Mouse (Mus musculus) lung, adult 2 months (tissue): Measurements from ENCODE around the gene Ptpn9. TPM values are rescaled to one million over a fixed set of nuclear protein-coding genes. Genes with fewer than 3 reads are reported as not detected.
"Not testable (repeated sequence)": the region's sequence is repeated elsewhere in the genome, so short reads cannot be mapped to it uniquely, and the experiment has no call there.

Experiments
- DNase-seq: peaks from one replicate; pipeline ENCODE4 v3.0.0; 2022
- H3K4me1 ChIP-seq: fragments of 200-500 bp; 2 replicates; pipeline ENCODE4 v1.6.1; 2011; ENCODE audit warnings: low read length; ENCODE audit not compliant: control insufficient read depth, insufficient read depth
- H3K4me3 ChIP-seq: fragments of 200-500 bp; replicated peaks from 2 replicates; pipeline ENCODE3; 2011; ENCODE audit warnings: low read depth, mild to moderate bottlenecking, control low read depth, low read length; ENCODE audit errors: extremely low read depth
- CTCF ChIP-seq: fragments of 200-500 bp; IDR thresholded peaks from 2 replicates; pipeline ENCODE4 v1.5.1; 2011; ENCODE audit warnings: mild to moderate bottlenecking, low read length, control low read depth; ENCODE audit not compliant: insufficient read depth
- POLR2A ChIP-seq: fragments of 200-500 bp; IDR thresholded peaks from 2 replicates; pipeline ENCODE4 v1.6.1; 2011; ENCODE audit warnings: low read depth, mild to moderate bottlenecking, control low read depth, low read length, borderline replicate concordance; ENCODE audit errors: extremely low read depth
- WGBS: fragments of 180-500 bp; shearing (Covaris S2); methylation state at CpG from one replicate; pipeline ENCODE4 v1.1.7; 2018; 5-methylcytosine and 5-hydroxymethylcytosine counted together
- polyA plus RNA-seq: library from polyadenylated mRNA; depleted of rRNA; stranded (reverse); fragments of >200 nt; gene quantifications from 2 replicates; pipeline ENCODE4 v1.2.3, GENCODE M21; 2012

The Ptpn9 gene
- polyA plus RNA-seq, 1 experiment, result 30.3 TPM

DNA sequence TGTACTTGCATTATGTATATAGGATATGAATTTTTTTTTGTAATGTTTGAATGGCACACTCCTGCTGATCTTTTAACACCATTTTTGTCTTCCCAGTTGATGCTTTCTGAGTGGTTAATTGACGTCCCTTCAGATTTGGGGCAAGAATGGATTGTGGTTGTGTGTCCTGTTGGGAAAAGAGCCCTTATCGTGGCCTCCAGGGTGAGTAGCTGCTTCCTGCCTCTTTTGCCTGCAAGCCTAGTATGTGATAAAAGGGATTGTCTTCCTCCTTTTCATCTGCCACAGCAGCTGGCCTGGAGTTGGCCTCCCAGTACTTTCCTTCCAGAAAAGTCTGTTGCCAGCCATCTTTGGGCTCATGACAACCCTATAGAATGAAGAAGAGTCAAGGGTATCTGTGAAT is 24.6 kb upstream of the Ptpn9 start:
- Histone ChIP-seq H3K4me3 (no peak overlapping the region), H3K4me1 (no peaks in the 10 kb centered on the region)
- 66% methylated on average over 2 of the region's 2 CpGs for WGBS
- no peak for DNase-seq
- TF ChIP-seq POLR2A, result no peak
- TF ChIP-seq CTCF, result no peak

DNA sequence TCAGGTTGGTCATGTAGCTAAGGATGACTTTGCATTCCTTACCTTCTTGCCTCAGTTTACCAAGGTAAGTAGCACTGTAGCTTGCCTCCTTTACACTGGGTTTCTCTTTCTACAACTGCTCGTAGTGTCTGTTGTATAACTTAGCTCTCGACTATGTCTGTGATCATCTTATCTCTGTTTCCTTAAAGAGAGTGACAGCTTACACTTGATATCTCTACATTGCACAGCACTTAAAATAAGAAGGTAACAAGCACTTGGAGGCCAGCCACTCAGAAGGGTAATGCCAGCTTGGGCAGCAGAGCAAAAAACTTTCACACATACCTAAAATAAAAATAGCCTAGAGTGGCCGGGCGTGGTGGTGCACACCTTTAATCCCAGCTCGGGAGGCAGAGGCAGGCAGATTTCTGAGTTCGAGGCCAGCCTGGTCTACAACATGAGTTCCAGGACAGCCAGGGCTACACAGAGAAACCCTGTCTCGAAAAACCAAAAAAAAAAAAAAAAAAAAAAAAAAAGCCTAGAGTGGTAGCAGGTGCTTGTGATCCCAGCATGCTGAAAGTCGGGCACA is 20.7 kb upstream of the Ptpn9 start:
- Histone ChIP-seq H3K4me3 (no peak overlapping the region), H3K4me1 (no peaks in the 10 kb centered on the region)
- no peak for DNase-seq
- no peak for TF ChIP-seq POLR2A
- TF ChIP-seq CTCF, result no peak
- WGBS, result 79% methylated on average over 8 of the region's 8 CpGs

DNA sequence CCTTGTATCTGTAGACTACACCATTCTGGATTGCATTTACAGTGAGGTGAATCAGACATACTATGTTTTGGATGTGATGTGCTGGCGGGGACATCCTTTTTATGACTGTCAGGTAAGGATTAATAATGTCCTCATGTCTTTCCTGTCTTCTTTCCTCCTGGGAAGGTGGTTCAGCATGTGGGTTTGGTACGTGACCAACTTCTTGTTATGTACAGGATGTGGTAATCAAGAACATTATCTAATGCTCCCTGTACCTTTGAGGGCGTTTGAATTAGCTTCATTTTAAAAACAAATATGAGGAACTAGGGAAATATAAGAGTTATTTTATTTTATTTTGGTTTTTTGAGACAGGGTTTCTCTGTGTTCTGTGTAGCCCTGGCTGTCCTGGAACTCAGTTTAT is 19.5 kb upstream of the Ptpn9 start:
- TF ChIP-seq POLR2A (no peak), CTCF (no peak)
- no peak for DNase-seq
- 67% methylated on average over 3 of the region's 3 CpGs for WGBS
- no peaks in the 10 kb centered on the region for H3K4me1 ChIP-seq
- H3K4me3 ChIP-seq, result no peak overlapping the region

DNA sequence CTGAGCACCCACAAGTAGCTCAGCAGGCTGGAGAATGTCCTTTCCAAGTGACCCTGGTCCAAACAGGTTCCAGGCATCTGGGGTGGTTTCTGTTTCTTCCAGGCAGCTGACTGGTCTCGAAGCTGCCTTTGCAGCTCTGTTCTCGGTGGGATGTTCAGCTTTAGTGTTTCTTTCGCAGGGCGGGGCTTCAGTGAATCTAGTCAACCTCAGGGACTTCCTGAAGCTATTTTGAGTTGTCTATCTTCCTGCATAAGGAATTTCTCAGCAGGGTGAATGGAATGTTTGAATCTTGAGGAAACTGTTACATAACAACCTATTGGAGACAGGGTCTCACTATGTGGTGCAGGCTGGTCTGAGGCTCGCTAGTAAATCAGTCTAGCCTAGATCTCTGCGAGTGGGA is 14.5 kb upstream of the Ptpn9 start:
- H3K4me3 ChIP-seq, result no peak overlapping the region
- H3K4me1 ChIP-seq, result no peaks in the 10 kb centered on the region
- 94% methylated on average over 6 of the region's 6 CpGs for WGBS
- TF ChIP-seq POLR2A (no peak), CTCF (no peak)
- DNase-seq, result no peak

DNA sequence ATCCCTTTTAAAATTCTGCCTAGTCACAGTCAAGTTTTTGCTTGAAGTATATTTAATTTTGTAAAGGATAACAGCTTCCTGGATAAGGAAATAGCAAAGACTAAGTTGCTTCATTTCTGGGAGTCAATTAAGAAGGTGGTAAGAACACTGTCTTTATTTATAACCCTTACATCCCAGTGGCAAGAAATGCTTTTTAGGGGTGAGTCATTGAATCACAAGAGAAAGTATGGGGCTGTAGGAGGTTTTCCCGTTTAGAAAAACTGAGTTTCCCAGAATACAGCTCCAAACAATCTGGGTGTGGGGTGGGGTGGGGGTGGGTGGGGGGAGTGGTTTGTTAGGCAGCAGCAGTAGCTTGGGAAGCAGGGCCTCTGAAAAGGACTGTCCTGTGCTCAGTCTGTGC is 13.2 kb upstream of the Ptpn9 start:
- WGBS, result 69% methylated on average over 1 of the region's 1 CpGs
- Histone ChIP-seq H3K4me3 (no peak overlapping the region), H3K4me1 (no peaks in the 10 kb centered on the region)
- TF ChIP-seq POLR2A, result no peak
- no peak for TF ChIP-seq CTCF
- no peak for DNase-seq

DNA sequence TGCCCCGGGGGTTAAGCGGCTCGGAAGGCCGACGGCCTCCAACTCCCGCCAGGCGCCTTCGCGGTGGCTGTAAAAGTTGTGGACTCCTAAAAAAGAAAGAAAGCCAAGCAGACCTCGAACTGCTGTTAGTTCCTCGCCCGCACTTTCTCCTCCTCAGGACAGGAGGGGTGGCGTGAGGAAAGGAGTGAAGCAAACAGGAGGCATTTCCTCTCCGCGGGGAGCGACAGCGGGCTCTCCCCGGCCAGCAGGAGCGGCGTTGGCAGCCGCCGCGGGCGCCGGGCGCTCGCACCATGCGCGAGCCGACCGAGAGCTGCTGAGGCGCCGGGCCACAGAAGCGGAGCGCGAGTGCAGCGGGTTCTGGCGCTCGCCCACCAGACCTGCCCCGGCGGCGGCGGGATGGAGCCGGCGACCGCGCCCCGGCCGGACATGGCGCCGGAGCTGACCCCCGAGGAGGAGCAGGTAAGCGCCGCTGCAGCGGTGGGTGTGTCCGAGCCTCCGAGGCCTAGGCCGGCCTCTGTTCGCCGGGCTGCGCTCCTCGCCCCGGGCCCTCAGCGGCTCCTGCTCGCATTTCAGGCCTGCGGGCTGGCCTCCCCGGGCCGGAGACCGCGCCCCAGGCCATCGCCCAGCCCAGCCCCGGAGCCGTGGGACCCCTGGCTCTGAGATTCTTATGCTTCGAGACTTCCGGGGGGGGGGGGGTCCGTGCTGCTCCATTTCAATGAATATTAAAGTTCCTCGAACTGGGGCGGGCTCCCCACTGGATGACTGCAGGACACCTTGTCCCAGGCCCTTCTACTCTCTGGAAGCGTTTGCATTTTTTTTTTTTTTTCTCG is 690 bp downstream of the Ptpn9 start:
- TF ChIP-seq CTCF (no peak), POLR2A (no peak)
- DNase-seq, result peak; percentile 71
- H3K4me3 ChIP-seq, result peak overlapping the region; percentile 91
- under 1% methylated on average over 71 of the region's 80 CpGs for WGBS
- H3K4me1 ChIP-seq, result peaks cover 7% of the 10 kb centered on the region; the same call in 1 of the 2 replicates

DNA sequence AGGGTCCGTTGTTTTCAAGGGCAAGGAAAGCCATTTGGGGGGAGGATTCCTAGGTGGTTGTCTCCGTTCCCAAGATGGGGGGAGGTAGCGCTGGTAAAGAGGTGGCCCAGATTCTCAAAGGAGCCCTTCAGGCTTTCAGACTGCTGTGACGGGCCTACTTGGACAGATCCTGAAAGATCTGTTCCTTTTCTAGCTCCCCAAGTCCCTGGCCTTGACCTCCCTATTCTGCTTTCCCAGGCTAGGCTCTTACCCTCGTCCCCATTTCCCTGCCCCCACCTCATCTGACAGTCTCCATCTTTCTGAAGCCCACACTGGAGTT is 1.3 kb downstream of the Ptpn9 start:
- H3K4me3 ChIP-seq, result peak overlapping the region; percentile 91
- peak; percentile 33 for DNase-seq
- TF ChIP-seq CTCF, result no peak
- TF ChIP-seq POLR2A, result no peak
- WGBS, result 4% methylated on average over 5 of the region's 5 CpGs
- peaks cover 7% of the 10 kb centered on the region; the same call in 1 of the 2 replicates for H3K4me1 ChIP-seq

DNA sequence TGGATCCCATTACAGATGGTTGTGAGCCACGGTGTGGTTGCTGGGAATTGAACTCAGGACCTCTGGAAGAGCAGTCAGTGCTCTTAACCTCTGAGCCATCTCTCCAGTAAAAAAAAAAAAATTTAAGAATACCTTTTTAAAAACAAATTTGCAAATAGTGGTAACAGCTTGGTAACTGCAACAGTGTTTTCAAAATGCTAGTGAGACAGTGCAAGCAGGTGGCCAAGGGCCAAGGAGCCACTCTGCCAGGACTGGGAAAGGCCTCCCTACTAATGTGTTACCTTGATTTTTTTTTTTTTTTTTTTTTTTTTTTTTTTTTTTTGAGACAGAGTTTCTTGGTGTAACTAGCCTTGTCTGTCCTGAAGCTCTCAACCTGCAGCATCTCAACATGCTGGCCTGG is 2.5 kb downstream of the Ptpn9 start:
- not testable (repeated sequence) for DNase-seq, H3K4me3 ChIP-seq, H3K4me1 ChIP-seq
- WGBS, result 97% methylated on average over 1 of the region's 1 CpGs

DNA sequence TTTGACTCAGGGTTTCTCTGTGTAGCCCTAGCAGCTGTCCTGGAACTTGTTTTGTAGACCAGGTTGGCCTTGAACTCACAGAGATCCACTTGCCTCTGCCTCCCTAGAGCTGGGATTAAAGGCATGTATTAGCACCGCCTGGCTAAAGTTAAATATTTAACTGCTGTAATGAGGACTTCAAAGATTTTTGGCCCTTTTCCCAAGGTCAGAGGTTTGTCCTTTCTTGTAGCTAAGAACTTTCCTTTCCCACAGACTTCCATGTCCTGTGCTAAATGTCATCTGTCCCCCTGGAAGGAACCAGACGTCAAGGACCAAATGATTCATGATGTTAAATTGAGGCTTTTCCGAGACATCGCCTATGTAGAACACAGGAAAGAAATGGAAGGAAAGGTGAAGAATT is 8.3 kb downstream of the Ptpn9 start:
- DNase-seq, result no peak
- H3K4me1 ChIP-seq, result peaks cover 2% of the 10 kb centered on the region
- TF ChIP-seq CTCF, result no peak
- TF ChIP-seq POLR2A, result no peak
- WGBS, result 36% methylated on average over 4 of the region's 4 CpGs
- no peak overlapping the region for H3K4me3 ChIP-seq

DNA sequence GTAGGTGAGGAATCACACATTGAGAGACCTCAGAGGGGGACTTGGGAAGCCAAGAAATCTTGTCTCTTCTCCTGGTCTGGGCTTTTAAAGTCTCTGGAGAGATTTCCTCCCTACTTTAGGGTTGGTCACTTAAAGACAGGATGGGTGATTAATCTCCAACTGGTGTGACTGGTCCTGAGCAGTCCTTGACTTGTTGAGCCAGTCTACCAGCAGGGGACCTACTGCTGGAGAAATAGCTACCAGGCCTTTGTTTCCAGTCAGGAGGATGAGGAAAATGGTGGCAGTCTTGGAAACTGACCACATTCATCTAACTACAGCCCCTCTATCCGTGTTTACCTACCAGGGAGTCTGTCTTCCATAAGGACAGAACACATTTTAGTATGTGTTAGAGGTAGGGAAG is 17.7 kb downstream of the Ptpn9 start:
- H3K4me3 ChIP-seq, result no peak overlapping the region
- TF ChIP-seq POLR2A (no peak), CTCF (no peak)
- no peak for DNase-seq
- 86% methylated on average over 1 of the region's 1 CpGs for WGBS
- peaks cover 9% of the 10 kb centered on the region for H3K4me1 ChIP-seq

DNA sequence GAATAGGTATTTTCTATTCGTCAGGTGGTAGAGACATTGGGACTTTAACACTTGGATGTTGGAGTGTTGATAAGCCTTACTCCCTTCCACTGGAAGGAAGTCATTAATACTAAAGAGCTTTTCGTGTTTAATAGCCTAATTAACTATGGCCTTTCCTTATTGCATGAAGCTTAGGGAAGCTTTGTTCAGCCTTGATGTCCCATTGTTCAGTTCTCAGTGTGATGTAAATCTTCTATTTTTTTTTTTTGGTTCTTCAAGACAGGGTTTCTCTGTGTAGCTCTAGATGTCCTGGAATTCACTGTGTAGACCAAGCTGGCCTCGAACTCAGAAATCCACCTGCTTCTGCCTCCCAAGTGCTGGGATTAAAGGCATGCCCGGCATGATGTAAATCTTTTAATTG is 18.2 kb downstream of the Ptpn9 start:
- no peak for TF ChIP-seq POLR2A
- no peak for TF ChIP-seq CTCF
- DNase-seq, result no peak
- peaks cover 10% of the 10 kb centered on the region for H3K4me1 ChIP-seq
- H3K4me3 ChIP-seq, result no peak overlapping the region
- 77% methylated on average over 4 of the region's 4 CpGs for WGBS
